Mouse (Mus musculus) intestine, embryonic 16.5 days (tissue): ENCODE measurements around the gene 1810055G02Rik. TPM values are rescaled to one million over a fixed set of nuclear protein-coding genes. Genes with fewer than 3 reads are reported as not detected.
A peak's percentile ranks its signal among the peaks of the same experiment; 100 is the strongest.

Experiments
- ATAC-seq: fragments of 200-750 bp; cut with Nextera tagmentation; 2 replicates; pipeline ENCODE4 v1.8.0; 2017; ENCODE audit warnings: moderate TSS enrichment, moderate library complexity
- H3K27ac ChIP-seq: fragments of 300-500 bp; sonication (generic); 2 replicates; pipeline ENCODE4 v1.5.1; 2014; ENCODE audit warnings: mild to moderate bottlenecking, low read length
- H3K27me3 ChIP-seq: fragments of 300-500 bp; sonication (generic); replicated peaks from 2 replicates; pipeline ENCODE4 v1.6.1; 2014; ENCODE audit warnings: low read length, control low read depth, mixed read lengths; ENCODE audit not compliant: control insufficient read depth, insufficient read depth
- H3K36me3 ChIP-seq: fragments of 300-500 bp; sonication (generic); 2 replicates; pipeline ENCODE4 v1.6.1; 2014; ENCODE audit warnings: low read length, control low read depth; ENCODE audit not compliant: control insufficient read depth, insufficient read depth
- H3K4me1 ChIP-seq: fragments of 300-500 bp; sonication (generic); 2 replicates; pipeline ENCODE4 v1.6.1; 2014; ENCODE audit warnings: low read length, control low read depth, mixed read lengths; ENCODE audit not compliant: control insufficient read depth, insufficient read depth
- H3K4me2 ChIP-seq: fragments of 300-500 bp; sonication (generic); 2 replicates; pipeline ENCODE4 v1.6.1; 2014; ENCODE audit warnings: low read depth, low read length, control low read depth
- H3K4me3 ChIP-seq: fragments of 300-500 bp; sonication (generic); 2 replicates; pipeline ENCODE4 v1.5.1; 2014; ENCODE audit warnings: mild to moderate bottlenecking, low read length
- H3K9ac ChIP-seq: fragments of 300-500 bp; sonication (generic); 2 replicates; pipeline ENCODE4 v1.6.1; 2014; ENCODE audit warnings: low read depth, low read length
- H3K9me3 ChIP-seq: fragments of 300-500 bp; sonication (generic); 2 replicates; pipeline ENCODE4 v1.6.1; 2016; ENCODE audit warnings: low read length, control low read depth; ENCODE audit not compliant: control insufficient read depth
- WGBS: fragments of 180-500 bp; shearing (Covaris S2); extraction: QIAGEN DNeasy Blood & Tissue Kit; methylation state at CpG from one replicate; pipeline ENCODE4 v1.1.7; 2014; 5-methylcytosine and 5-hydroxymethylcytosine counted together
- polyA plus RNA-seq: library from polyadenylated mRNA; unstranded; fragments of >200 nt; fragmentation: Nextera tagmentation; extraction: Ambion mirVana; gene quantifications from 2 replicates; pipeline ENCODE4 v1.2.1, GENCODE M21; 2015

The 1810055G02Rik gene
- polyA plus RNA-seq, 1 experiment from 2014 or later, result 53.8 TPM

DNA sequence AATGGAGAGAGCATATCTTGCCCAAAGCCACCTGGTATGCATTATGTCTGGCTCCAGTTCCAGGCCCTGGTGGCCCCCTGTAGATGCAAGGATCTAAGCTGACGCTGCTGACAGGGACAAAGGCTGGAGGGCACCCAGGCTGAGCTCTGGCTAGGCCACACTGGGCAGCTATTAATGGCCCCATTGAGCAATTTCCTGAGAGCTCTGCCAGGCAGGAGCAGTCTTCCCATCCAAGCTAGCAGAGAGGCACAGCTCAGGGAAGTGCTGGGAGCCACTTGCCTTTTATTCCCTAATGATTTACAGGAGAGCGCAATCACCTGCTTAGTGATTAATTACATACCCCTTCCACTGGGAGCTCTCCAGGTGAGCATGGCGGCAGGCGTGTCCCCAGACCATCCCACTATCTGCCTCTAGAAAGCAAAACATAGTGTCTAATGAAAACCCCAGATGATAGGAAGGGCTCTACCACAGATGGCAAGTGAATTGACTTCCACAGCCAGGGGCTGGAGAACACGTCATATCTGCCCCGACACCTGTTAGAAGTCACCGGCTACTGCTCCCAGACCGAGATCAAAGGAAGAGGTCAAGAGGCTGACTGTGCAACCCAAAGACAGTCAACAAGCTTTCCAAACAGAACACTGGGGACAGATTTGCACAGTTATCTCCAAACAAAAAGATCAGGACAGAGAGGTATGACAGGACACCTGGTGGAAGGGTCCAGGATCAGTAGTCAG, 33.8 kb upstream of the 1810055G02Rik start:
- Histone ChIP-seq H3K27me3 (no peaks in the 10 kb centered on the region), H3K36me3 (peaks cover 10% of the 10 kb centered on the region), H3K4me3 (no peak overlapping the region), H3K27ac (peak overlapping the region; percentile 71), H3K4me2 (no peak overlapping the region), H3K4me1 (peaks cover 23% of the 10 kb centered on the region), H3K9ac (no peak overlapping the region), H3K9me3 (no peaks in the 10 kb centered on the region)
- WGBS, result 65% methylated on average over 8 of the region's 8 CpGs
- ATAC-seq, result peak; percentile 78

DNA sequence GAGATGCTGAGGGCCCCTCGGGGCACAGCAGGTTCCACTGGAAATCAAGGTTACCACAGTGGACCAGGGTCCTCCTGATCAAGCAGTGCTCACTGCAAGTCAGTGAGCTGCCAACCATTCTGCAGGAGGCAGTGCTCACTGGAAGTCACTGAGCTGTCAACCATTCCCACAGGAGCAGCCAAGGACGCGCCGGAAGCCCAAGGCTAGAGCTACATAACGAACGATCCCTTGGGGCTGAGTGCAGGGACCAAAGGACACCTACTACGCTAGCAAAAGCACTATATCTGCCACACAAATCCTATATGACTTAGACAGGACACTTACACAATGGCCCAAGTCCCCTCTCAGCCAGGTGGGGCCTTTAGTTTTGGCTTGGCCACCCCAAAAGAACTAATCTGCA, 27.4 kb upstream of the 1810055G02Rik start:
- no peak overlapping the region for H3K4me3 ChIP-seq
- H3K27ac ChIP-seq, result peak overlapping the region; percentile 74; the same call in 1 of the 2 replicates
- 72% methylated on average over 7 of the region's 7 CpGs for WGBS
- H3K4me2 ChIP-seq, result no peak overlapping the region
- ATAC-seq, result no peak
- H3K27me3 ChIP-seq, result no peaks in the 10 kb centered on the region
- H3K4me1 ChIP-seq, result peaks cover 48% of the 10 kb centered on the region
- no peaks in the 10 kb centered on the region for H3K36me3 ChIP-seq
- no peak overlapping the region for H3K9ac ChIP-seq
- H3K9me3 ChIP-seq, result no peaks in the 10 kb centered on the region

DNA sequence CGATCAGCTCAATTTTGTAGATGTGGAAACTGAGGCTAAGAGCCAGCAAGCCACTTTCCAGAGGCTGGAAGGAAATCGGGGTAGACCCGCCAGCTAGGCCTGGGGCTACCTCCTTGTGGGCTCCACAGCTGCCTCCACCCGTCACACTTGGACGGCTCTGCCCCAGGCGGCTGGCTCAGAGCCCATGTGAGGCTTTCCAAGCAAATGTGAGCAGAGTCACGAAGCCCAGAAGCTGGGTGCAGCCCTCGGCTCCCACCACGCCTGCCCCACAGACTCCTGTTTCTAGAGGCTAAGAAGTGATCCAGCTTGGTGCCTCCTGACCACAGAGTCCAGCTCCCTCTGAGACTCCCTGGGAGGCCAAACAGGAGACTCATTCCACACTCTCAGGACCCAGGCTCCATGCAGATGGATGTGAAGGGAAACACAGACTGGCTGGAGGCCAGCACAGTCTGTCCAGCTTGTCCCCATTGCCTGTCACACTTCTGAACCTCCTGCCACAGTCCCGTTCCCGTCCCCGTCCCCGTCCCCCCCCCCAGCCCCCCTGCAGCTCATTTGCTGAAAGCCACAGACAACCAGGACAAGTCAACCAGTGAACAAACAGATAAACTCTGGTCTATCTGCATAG, 26.7 kb upstream of the 1810055G02Rik start:
- 27% methylated on average over 13 of the region's 13 CpGs for WGBS
- Histone ChIP-seq H3K36me3 (no peaks in the 10 kb centered on the region), H3K9ac (0 out of 2 replicates have a peak overlapping the region, but pooled peaks have one; percentile 8), H3K4me1 (peaks cover 48% of the 10 kb centered on the region), H3K9me3 (no peaks in the 10 kb centered on the region), H3K4me3 (no peak overlapping the region), H3K27me3 (no peaks in the 10 kb centered on the region), H3K4me2 (no peak overlapping the region; the same call in 1 of the 2 replicates), H3K27ac (peak overlapping the region; percentile 74)
- peak; percentile 60 for ATAC-seq

DNA sequence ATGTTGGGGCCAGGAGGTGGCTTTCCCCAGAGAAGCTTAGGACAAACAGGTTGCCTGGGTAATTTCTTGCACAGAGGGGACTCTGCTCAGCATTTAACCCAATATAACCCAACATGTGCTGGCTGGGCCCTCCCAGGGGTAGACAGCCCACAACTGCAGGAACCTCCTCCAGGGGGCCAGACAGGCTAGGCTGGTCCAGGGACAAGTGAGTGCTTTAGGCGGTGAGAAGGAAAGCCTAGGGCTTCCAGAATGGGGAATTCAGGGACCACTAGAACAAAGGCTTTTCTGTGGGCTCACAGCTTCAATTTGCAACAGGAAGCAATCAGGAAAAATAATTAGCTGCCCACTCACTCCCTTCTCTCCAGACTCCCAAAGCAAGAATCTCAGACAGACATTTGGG, 23.7 kb upstream of the 1810055G02Rik start:
- H3K9me3 ChIP-seq, result no peaks in the 10 kb centered on the region
- WGBS, result 19% methylated on average over 1 of the region's 1 CpGs
- H3K9ac ChIP-seq, result peak overlapping the region; percentile 97
- peak overlapping the region; percentile 96 for H3K4me2 ChIP-seq
- no peaks in the 10 kb centered on the region for H3K27me3 ChIP-seq
- no peak for ATAC-seq
- H3K36me3 ChIP-seq, result no peaks in the 10 kb centered on the region
- peaks cover 58% of the 10 kb centered on the region for H3K4me1 ChIP-seq
- peak overlapping the region; percentile 90 for H3K27ac ChIP-seq
- peak overlapping the region; percentile 96 for H3K4me3 ChIP-seq

DNA sequence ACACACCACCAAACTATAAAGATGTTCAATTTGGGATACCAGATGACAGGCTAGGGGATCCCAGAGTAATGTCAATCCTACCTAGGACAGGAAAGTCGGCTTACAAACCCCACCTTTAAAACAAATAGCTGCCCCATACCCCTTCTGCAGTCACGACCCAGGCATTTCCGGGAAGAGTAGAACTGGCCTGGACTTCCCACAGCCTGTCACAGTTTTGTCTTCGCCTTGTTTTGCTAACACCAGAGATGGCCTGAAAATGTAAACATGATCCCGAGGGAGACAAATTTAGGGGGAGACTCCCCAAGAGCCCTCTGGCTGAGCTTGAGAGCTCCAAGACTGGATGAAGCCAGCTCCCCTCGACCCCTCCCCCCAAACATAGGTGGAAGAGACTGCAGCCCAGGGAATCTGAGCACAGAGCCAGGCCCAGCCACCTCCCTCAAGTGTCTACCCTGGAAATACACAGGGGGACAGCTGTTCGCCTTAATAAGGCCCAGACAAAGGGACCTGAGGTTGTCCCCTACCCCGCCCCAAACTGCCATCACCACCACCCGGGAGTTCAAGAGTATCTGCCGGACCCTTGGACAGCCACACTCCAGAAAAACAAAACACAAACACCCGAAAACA, 23.0 kb upstream of the 1810055G02Rik start:
- Histone ChIP-seq H3K9ac (peak overlapping the region; percentile 97), H3K4me2 (peak overlapping the region; percentile 96), H3K9me3 (0 out of 2 replicates have a peak, but pooled peaks cover 2% of the 10 kb centered on the region), H3K4me3 (peak overlapping the region; percentile 96), H3K27me3 (no peaks in the 10 kb centered on the region), H3K36me3 (no peaks in the 10 kb centered on the region), H3K27ac (peak overlapping the region; percentile 90), H3K4me1 (peaks cover 55% of the 10 kb centered on the region)
- 4% methylated on average over 11 of the region's 11 CpGs for WGBS
- 0 out of 2 replicates have a peak, but pooled peaks have one; percentile 14 for ATAC-seq

DNA sequence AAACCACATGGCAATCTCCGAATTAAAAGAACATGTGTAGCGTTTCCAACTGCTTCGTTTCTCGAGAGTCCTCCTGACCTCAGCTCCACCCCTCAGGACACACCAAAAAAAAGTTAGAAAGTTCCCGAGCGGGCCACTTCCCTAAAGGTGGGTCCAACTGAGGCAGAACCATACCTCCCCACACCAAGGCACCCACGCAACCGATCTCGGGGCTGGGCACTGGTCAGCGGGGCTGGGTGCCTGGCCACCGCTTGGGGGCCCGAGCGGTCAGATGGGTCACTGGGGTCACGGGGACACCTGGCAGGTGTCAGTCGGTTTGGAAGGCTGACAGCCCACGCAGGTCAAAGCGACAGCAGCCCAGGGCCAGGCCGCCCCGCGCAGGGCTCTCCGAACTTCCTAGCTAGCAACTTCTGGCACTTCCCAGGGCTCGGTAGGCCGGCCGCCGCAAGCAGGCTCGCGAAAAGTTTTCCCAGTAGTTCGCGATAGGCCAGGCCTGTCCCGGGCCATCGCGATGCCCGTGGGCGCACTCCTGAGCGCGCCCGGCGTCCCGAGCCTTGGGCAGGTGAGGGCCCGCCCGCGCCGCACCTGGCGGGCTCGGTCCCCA, 22.4 kb upstream of the 1810055G02Rik start:
- Histone ChIP-seq H3K36me3 (no peaks in the 10 kb centered on the region), H3K9ac (peak overlapping the region; percentile 97), H3K27me3 (no peaks in the 10 kb centered on the region), H3K4me2 (peak overlapping the region; percentile 96), H3K4me3 (peak overlapping the region; percentile 96), H3K9me3 (0 out of 2 replicates have a peak, but pooled peaks cover 2% of the 10 kb centered on the region), H3K4me1 (peaks cover 48% of the 10 kb centered on the region), H3K27ac (peak overlapping the region; percentile 90)
- peak; percentile 57 for ATAC-seq
- WGBS, result under 1% methylated on average over 45 of the region's 45 CpGs

DNA sequence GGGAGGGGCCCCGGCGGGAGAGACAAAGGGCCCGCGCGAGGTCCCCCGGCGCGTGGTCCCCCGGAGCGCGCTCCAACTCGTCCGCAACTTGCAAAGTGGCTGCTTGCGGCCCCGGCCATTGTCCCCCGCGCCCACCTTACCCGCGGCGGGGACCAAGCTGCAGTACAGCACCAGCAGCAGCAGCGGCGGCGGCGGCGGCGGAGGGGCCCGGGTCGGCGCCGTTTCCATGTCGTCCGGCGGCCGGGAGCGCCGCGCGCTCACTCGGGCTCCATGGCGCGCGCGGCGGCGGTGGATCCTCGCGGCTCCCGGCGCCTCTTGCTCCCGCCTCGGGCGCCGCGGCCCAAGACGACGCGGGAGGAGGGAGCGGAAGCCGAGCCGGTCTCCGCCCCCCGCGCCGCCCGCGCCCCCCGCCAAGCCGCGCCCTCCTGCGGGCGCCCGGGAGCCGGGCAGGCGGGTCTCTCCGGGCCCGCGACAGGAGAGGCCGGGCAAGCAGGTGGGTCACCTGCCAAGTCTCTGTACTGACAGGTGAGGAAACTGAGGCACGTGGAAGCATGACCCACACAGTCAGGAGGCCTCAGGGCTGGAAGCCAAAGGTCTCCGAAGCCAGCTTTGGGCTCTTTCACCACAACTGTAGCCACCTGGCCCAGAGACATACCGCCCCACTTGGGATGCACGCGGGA, 21.7 kb upstream of the 1810055G02Rik start, which contains the start of gene Lrp5:
TSS of gene Lrp5 (minus strand) at position 350 of the 680 bp plus-strand sequence.
- no peaks in the 10 kb centered on the region for H3K36me3 ChIP-seq
- H3K9ac ChIP-seq, result peak within 1 kb of the TSS; percentile 97
- H3K4me1 ChIP-seq, result peaks cover 42% of the 10 kb centered on the region
- peak; percentile 76 for ATAC-seq
- 0 out of 2 replicates have a peak, but pooled peaks cover 2% of the 10 kb centered on the region for H3K9me3 ChIP-seq
- H3K4me3 ChIP-seq, result peak within 1 kb of the TSS; percentile 96
- H3K27ac ChIP-seq, result peak within 1 kb of the TSS; percentile 90
- H3K4me2 ChIP-seq, result peak within 1 kb of the TSS; percentile 96
- WGBS, result under 1% methylated on average over 75 of the region's 83 CpGs
- H3K27me3 ChIP-seq, result no peaks in the 10 kb centered on the region

DNA sequence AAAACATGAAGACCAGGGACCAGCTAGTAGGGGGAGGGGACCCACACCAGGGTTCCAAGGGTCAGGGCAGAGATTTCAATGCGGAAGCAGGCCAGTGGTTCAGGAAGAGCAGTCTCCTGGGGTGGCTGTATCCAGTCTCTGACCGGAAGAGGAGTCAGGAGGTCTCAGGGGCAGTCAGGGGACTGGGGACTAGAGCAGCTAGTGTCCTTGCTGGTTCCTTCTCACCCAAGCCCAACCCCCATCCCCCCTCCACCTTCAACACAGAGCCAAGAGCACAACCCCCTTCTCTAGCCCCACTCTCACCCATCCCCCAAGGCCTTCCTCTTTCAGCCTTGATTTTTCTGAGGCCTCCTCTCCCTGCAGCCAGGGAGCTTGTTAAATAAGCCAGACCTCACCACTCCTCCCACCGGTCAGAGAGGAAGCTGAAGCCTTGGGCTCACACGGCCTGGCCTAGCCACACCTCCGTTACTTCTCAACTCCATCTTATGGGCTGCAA, 20.4 kb upstream of the 1810055G02Rik start:
- Histone ChIP-seq H3K4me3 (no peak overlapping the region), H3K27me3 (no peaks in the 10 kb centered on the region), H3K4me1 (peaks cover 32% of the 10 kb centered on the region), H3K27ac (no peak overlapping the region), H3K4me2 (no peak overlapping the region), H3K9me3 (0 out of 2 replicates have a peak, but pooled peaks cover 2% of the 10 kb centered on the region), H3K9ac (no peak overlapping the region), H3K36me3 (no peaks in the 10 kb centered on the region)
- WGBS, result 43% methylated on average over 5 of the region's 5 CpGs
- ATAC-seq, result peak; percentile 14; the same call in 1 of the 2 replicates
